Mouse (Mus musculus) liver, embryonic 14.5 days (tissue): ENCODE data around the gene Axin1.

Experiments used
- CTCF ChIP-seq: IDR thresholded peaks from 2 replicates; pipeline ENCODE4 v1.5.1; 2016; ENCODE audit warnings: antibody characterized with exemption, low read depth, control low read depth
- EP300 ChIP-seq: IDR thresholded peaks from 2 replicates; pipeline ENCODE4 v1.6.1; 2016; ENCODE audit warnings: antibody characterized with exemption, low read depth

GRCm38 (mm10) chr17:26198892-26199291 lies 60.4 kb downstream of the Axin1 start, which contains the start of gene Pdia2:
- TF ChIP-seq EP300, result peak; percentile 78
- TF ChIP-seq CTCF, result no peak
